Mouse (Mus musculus) ES-Bruce4 (cell line): ENCODE results near the gene B230307C23Rik.

ENCODE experiments used
- CTCF ChIP-seq: IDR thresholded peaks from one replicate; pipeline ENCODE4 v1.8.1; 2011; ENCODE audit warnings: low read depth, low read length
- POLR2A ChIP-seq: IDR thresholded peaks from one replicate; pipeline ENCODE4 v1.8.1; 2011; ENCODE audit warnings: low read length; ENCODE audit not compliant: insufficient read depth

- TF ChIP-seq POLR2A (no peak), CTCF (peak; percentile 65)
Observed at GRCm38 (mm10) chr16:98022657-98023345, 25.7 kb downstream of the B230307C23Rik start.
